ENCODE assay signal across 11 mouse cellular contexts in genomic region chr1:73918001-73918400, GRCm38 (mm10).
DNase-seq lines count a peak whose midpoint lies in the region.
"Had no signal": no experiment of that assay in that cellular context is flagged by ENCODE, and none has a peak within 500 bp of the region (broad histone marks: within the 10 kb centered on the region; RNA-seq: fewer than 3 reads in every experiment).

No protein-coding gene starts in this region.

- intact Hi-C loops in heart, postnatal 14 days (cut with DNase I) = no loop called here
- intact Hi-C loops in left cerebral cortex, postnatal 4 days (cut with DNase I) = no loop called here

- DNase-seq in cerebellum, postnatal 10 days = peak; percentile 57 to 79
- DNase-seq in cerebellum, postnatal 36 days = no peak
- DNase-seq in heart, postnatal 14 days = peak; percentile 1 to 5
- no peak for DNase-seq in heart, adult 8-10 months (ENCODE audit: low spot score)
- peak; percentile 50 for DNase-seq in left cerebral cortex, postnatal 4 days
- no peak for DNase-seq in left cerebral cortex, adult 9 months (ENCODE audit: low spot score in 2 of 2)
- DNase-seq in urinary bladder, adult 2 months (ENCODE audit: low spot score) = peak; percentile 11
- DNase-seq in urinary bladder, adult 18-20 months (ENCODE audit: low spot score in 2 of 2) = no peak
- DNase-seq: adrenal gland, adult 8-10 months; heart, postnatal 36 days; liver, embryonic 13.5 days had no signal

Comparison
In these comparisons a context has a peak if more than half of its experiments do, and no peak if none do; other contexts are left out.
1. DNase-seq: peak in cerebellum, postnatal 10 days (2 of 2), heart, postnatal 14 days (2 of 2), left cerebral cortex, postnatal 4 days (single experiment) and urinary bladder, adult 2 months (single experiment); none in cerebellum, postnatal 36 days (0 of 2), heart, adult 8-10 months (single experiment), left cerebral cortex, adult 9 months (0 of 2) and urinary bladder, adult 18-20 months (0 of 2).